Mouse (Mus musculus) megakaryocyte, embryonic 14.5 days (primary cell): ENCODE results near the gene Gm17622.

Source experiments
- FLI1 ChIP-seq: IDR thresholded peaks from 2 replicates; pipeline ENCODE4 v1.6.1; 2012; ENCODE audit warnings: low read length, inconsistent platforms, mixed read lengths
- GATA1 ChIP-seq: IDR thresholded peaks from 3 replicates; pipeline ENCODE4 v1.6.1; 2012; ENCODE audit warnings: mixed read lengths, low read length, inconsistent platforms, borderline replicate concordance

- no peak for TF ChIP-seq GATA1
- TF ChIP-seq FLI1: no peak
Observed at GRCm38 (mm10) chr13:96450869-96451268, 39.7 kb upstream of the Gm17622 start.
